Mouse (Mus musculus): Measurements from ENCODE around the gene Cluap1. TPM values are rescaled to one million over a fixed set of nuclear protein-coding genes. Genes with fewer than 3 reads are reported as not detected.

The Cluap1 gene
- polyA plus RNA-seq, 1 experiment = 34.6 TPM

- no peak for TF ChIP-seq GATA1 (IDR thresholded peaks at IDR 0.05; ENCODE audit: low read length)
Measured at GRCm38 (mm10) chr16:3988410-3988809, 79.8 kb downstream of the Cluap1 start.

Other genes starting within 250 kb of the Cluap1 start
- not detected in 2 replicates for gene Mefv, start 190.7 kb upstream of the Cluap1 start, polyA plus RNA-seq (2012)
- gene Zfp263, start 164.7 kb upstream of the Cluap1 start, polyA plus RNA-seq (2012) = 13.5 and 17.1 TPM in 2 replicates
- not detected in 2 replicates for gene Olfr15, start 77.9 kb upstream of the Cluap1 start, polyA plus RNA-seq (2012)
- gene Zfp174, start 61.5 kb upstream of the Cluap1 start, polyA plus RNA-seq (2012) = 0.13 and 0.15 TPM in 2 replicates
- gene Naa60, start 36.4 kb upstream of the Cluap1 start, polyA plus RNA-seq (2012) = 26.7 and 31.0 TPM in 2 replicates
- 2.6 and 3.9 TPM in 2 replicates for gene Zfp597, start 24.2 kb upstream of the Cluap1 start, polyA plus RNA-seq (2012)
- gene Gm20695, start 24.2 kb upstream of the Cluap1 start, polyA plus RNA-seq (2012) = not detected in 2 replicates
- 9.7 and 12.7 TPM in 2 replicates for gene 1700037C18Rik, start 112 bp upstream of the Cluap1 start, polyA plus RNA-seq (2012)
- gene Nlrc3, start 67.8 kb downstream of the Cluap1 start, polyA plus RNA-seq (2012) = 0.01 TPM in 1 of 2 replicates, not detected in the other
- gene Slx4, start 95.0 kb downstream of the Cluap1 start, polyA plus RNA-seq (2012) = 15.2 and 26.2 TPM in 2 replicates
- not detected in 2 replicates for gene Dnase1, start 128.1 kb downstream of the Cluap1 start, polyA plus RNA-seq (2012)
- 266 and 381 TPM in 2 replicates for gene Trap1, start 169.0 kb downstream of the Cluap1 start, polyA plus RNA-seq (2012)